Mouse (Mus musculus) lung, adult 2 months (tissue): ENCODE results near the gene Defb48. TPM values are rescaled to one million over a fixed set of nuclear protein-coding genes. Genes with fewer than 3 reads are reported as not detected.
A peak's percentile ranks its signal among the peaks of the same experiment; 100 is the strongest.

Source experiments
- DNase-seq: peaks from one replicate; pipeline ENCODE4 v3.0.0; 2022
- H3K4me1 ChIP-seq: fragments of 200-500 bp; 2 replicates; pipeline ENCODE4 v1.6.1; 2011; ENCODE audit warnings: low read length; ENCODE audit not compliant: control insufficient read depth, insufficient read depth
- H3K4me3 ChIP-seq: fragments of 200-500 bp; replicated peaks from 2 replicates; pipeline ENCODE3; 2011; ENCODE audit warnings: low read depth, mild to moderate bottlenecking, control low read depth, low read length; ENCODE audit errors: extremely low read depth
- CTCF ChIP-seq: fragments of 200-500 bp; IDR thresholded peaks from 2 replicates; pipeline ENCODE4 v1.5.1; 2011; ENCODE audit warnings: mild to moderate bottlenecking, low read length, control low read depth; ENCODE audit not compliant: insufficient read depth
- POLR2A ChIP-seq: fragments of 200-500 bp; IDR thresholded peaks from 2 replicates; pipeline ENCODE4 v1.6.1; 2011; ENCODE audit warnings: low read depth, mild to moderate bottlenecking, control low read depth, low read length, borderline replicate concordance; ENCODE audit errors: extremely low read depth
- WGBS: fragments of 180-500 bp; shearing (Covaris S2); methylation state at CpG from one replicate; pipeline ENCODE4 v1.1.7; 2018; 5-methylcytosine and 5-hydroxymethylcytosine counted together
- polyA plus RNA-seq: library from polyadenylated mRNA; depleted of rRNA; stranded (reverse); fragments of >200 nt; gene quantifications from 2 replicates; pipeline ENCODE4 v1.2.3, GENCODE M21; 2012; rRNA removed

Gene Defb48
- polyA plus RNA-seq, 1 experiment: not detected

DNA sequence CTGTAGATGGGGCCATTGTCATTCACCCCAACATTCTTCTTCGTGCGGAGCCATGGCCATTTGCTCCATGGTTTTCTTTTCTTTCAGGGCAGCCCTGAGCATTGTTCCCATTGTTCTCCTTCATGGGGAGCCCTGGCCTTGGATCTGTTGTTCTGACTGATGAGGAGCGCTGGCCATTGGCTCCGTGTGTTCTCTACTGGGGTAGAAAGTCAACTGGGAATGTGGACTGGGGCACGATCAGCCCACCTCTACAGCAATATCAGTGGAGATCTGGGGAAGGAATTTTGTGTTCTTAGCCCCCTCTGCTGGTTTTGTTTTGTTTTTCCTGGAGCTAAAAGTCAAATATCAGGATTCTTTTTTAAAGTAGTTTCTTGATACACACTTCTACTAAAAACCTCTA lies 46.6 kb downstream of the Defb48 start:
- 75% methylated on average over 5 of the region's 5 CpGs for WGBS
- Histone ChIP-seq H3K4me1 (0 out of 2 replicates have a peak, but pooled peaks cover 7% of the 10 kb centered on the region), H3K4me3 (no peak overlapping the region)
- TF ChIP-seq POLR2A (no peak), CTCF (0 out of 2 replicates have a peak, but pooled peaks have one; percentile 3)
- DNase-seq: no peak

DNA sequence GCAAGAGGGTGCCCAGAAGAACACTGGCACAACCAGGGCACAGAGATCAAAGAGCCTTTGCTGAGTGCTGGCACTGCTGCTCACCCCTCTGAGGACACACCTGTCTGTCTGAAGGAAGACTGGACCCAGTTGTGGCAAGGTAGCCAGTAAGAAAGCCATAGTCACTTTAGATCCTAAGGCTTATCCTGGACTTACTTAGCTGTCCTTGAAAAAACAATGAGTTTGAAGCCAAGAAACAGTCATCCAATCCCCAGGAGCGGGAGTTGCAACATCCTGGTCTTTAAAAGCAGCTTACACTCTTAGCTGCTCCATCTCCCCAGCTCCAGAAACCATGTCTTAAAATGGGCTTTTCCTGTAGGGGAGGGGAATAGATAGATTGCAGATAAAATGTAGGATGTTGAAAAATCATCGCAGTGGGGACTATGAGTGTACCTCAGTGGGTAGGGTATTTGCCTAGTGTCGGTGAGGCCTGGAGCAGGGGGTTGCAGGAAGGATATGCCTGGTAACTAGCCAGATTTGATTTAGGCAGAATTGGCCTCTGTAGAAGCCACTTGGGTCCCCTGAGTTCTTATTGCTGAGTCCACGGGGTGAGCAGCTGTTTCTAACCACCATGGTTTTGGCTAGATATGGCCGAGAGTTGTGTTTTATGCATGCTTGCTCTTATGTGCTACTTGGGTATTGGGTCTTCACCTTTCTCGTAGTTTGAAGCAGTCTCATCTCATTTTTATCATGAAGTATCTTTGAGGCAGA lies 47.5 kb downstream of the Defb48 start:
- WGBS: 70% methylated on average over 6 of the region's 6 CpGs
- H3K4me3 ChIP-seq: no peak overlapping the region
- DNase-seq: no peak
- no peak for TF ChIP-seq POLR2A
- TF ChIP-seq CTCF: no peak
- H3K4me1 ChIP-seq: 0 out of 2 replicates have a peak, but pooled peaks cover 7% of the 10 kb centered on the region

GRCm38 (mm10) chr14:62935361-62935760 lies 48.9 kb downstream of the Defb48 start:
- no peak for DNase-seq
- WGBS: 86% methylated on average over 9 of the region's 9 CpGs
- TF ChIP-seq CTCF (no peak), POLR2A (no peak)
- Histone ChIP-seq H3K4me1 (0 out of 2 replicates have a peak, but pooled peaks cover under 1% of the 10 kb centered on the region), H3K4me3 (no peak overlapping the region)

DNA sequence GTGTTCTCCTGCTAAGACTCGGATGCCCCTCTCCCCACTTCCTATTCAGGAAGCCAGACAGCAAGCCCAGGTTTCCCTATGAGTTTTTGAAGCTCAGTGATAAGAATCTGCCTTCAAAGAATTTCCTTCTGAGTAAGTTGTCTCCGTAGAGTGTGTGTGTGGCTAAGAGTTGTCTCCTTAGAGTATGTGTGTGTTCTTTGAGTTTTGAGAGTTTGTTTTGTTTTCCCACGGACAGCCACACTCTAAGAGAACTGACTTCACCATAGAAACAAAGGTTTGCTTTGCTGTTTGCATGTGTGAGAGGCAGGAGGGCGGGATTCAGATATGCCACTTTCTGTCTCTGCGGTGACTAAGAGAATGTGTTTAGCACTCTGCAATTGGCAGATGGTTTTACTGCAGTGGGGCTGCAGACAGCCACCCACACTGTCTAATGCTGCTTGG lies 56.2 kb downstream of the Defb48 start:
- DNase-seq: no peak
- 31% methylated on average over 5 of the region's 5 CpGs for WGBS
- TF ChIP-seq CTCF (no peak), POLR2A (no peak)
- Histone ChIP-seq H3K4me1 (0 out of 2 replicates have a peak, but pooled peaks cover 3% of the 10 kb centered on the region), H3K4me3 (no peak overlapping the region)

Other genes with a start within 250 kb of the Defb48 start
- 4.9 and 5.9 TPM in 2 replicates for gene Ints6, start 223.3 kb downstream of the Defb48 start, polyA plus RNA-seq
- gene Wdfy2, start 146.8 kb downstream of the Defb48 start, polyA plus RNA-seq: 6.4 and 9.5 TPM in 2 replicates
- gene Defb47, start 13.6 kb upstream of the Defb48 start, polyA plus RNA-seq: not detected in 2 replicates
- gene Defb43, start 27.3 kb upstream of the Defb48 start, polyA plus RNA-seq: not detected in 2 replicates
- 0.76 TPM in 1 of 2 replicates, not detected in the other for gene Defb42, start 62.5 kb upstream of the Defb48 start, polyA plus RNA-seq
- gene Defb30, start 65.5 kb upstream of the Defb48 start, polyA plus RNA-seq: not detected in 2 replicates